Mouse (Mus musculus) c-Kit-positive CD71-positive TER-119-positive erythroid progenitor cells, embryonic 14.5 days (primary cell): ENCODE measurements around the gene Scimp.

Source experiments
- DNase-seq: peaks from one replicate; pipeline ENCODE4 v3.0.0-alpha.2; 2013; ENCODE audit warnings: low spot score

Scimp gene

DNA sequence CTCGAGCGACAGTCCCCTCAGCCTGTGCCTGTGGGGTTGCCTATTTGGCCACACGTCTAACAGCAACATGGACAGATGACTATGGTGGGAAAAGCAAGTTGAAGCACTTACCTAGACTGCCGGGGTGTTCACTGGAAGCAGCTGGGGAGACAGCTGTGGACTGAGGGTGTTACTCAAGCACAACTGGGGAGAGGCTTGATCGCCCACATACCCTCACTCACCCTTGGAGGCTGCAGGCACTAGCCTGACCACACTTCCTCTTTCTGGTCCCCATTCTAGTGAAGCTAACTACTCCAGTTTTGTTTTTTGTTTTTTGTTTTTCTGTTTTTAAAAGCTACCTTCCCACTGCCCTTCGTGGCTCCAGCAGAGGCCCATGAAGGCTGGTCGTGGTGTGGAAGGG, at the start of gene Scimp:
Scimp (minus strand) TSS at position 222 of the 400 bp plus-strand sequence.
- no peak for DNase-seq

DNA sequence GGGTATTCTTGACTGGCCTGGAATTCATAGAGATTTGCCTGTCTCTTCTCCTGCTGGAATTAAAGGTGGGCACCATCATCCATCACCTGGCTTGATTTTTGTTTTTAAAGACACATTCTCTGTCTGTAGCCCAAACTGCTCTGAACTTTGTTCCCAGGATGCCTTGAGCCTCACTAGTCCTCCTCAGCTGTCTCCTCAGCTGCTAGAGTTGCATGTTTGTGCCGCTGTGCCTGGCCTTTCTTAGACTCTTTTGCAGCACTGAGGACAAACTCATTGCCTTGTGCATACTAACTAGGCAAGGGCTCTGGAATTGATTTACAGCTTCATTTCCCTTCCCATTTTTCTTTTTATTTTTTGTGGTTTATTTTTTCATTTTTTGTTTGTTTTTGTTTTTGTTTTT, 48.0 kb upstream of the Scimp start:
- DNase-seq: no peak

DNA sequence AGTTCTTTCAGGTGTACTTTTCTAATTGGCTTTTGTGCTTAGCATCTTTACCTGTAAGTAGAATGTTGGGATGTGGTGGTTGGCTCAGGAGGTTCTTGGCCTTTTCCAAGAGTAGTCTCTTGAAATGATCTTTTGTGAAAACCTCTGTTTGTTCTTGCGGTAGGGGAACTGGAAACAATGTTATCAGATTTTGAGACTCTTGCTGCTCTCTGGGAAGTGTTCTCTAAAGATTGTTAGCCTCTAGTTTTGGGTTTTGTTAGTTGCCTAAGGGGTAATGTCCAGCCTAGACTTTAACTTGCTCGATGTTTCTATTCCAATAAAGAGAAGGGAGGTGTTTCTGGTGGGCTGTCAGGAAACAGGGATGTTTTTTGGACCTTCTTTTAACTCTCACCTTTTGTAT, 33.6 kb upstream of the Scimp start:
- DNase-seq: no peak

DNA sequence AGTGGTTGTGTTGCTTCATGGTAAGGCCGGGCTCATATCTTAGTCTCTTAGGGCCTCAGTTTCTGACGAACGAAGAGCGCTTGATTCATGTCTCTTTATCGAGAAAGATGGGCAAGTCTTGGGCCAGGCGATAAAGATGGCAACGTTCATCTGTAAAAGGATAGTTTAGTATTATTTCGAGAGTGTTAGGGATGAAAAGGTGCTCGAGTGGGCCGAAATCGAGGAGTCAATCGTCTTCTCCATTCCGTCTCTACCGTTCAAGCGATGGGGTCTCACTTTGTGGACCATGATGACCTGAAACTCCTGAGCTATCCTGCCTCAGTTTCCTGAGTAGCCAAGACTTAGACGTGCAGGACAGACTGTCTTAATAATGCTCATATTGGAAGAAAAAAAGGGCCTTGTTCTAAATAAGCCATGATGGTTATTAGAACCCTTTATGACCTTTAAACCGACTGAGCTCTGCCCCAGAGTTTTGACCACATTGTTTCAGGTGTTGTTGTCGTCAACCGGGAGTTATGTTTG, 33.1 kb upstream of the Scimp start:
- no peak for DNase-seq

DNA sequence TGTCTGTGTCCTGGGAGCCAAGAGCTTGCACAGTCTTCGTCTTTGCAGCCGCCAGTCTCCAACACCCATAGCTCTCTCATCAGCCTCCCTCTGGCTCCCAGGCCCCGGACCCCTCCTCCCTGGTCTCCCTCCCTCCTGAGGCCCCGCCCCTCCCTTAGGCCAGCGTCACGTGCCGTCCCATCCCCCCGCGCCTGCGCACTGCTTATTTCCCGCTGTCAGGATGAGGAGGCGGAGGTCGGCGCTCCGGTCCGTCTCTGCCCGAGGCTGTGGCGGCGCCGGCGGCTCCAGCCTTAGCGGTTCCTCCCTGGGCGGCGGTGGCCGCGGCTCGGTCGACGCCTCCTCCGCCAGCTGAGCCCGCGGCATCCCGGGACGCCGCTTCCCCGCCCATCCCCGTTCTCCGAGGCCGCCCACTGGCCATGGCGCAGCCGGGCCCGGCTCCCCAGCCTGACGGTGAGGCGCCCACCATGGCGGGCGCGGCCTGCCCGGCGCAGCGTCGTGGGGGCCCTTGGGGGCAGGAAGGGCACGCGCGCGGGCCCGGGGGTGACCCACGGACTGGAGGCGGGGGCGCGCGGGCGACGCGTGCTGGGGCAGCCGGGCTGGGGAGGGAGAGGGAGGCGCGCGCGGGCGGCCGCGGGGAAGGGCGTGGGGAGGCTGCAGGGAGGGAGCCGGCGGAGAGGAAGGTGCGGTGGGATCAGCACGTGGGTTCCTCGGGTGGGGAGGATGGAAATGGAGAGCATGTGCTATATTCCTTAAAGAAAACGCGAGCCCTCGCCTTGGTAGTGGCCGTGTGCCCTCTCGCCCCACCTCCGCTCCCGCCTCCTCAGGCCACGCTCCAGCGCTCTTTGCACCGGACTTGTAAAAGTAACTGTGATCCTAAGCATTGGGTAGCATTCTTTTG, 32.4 kb upstream of the Scimp start, which contains the start of gene Rabep1:
Rabep1 (plus strand) TSS at position 220 of the 898 bp plus-strand sequence.
- peak; percentile 83 for DNase-seq

DNA sequence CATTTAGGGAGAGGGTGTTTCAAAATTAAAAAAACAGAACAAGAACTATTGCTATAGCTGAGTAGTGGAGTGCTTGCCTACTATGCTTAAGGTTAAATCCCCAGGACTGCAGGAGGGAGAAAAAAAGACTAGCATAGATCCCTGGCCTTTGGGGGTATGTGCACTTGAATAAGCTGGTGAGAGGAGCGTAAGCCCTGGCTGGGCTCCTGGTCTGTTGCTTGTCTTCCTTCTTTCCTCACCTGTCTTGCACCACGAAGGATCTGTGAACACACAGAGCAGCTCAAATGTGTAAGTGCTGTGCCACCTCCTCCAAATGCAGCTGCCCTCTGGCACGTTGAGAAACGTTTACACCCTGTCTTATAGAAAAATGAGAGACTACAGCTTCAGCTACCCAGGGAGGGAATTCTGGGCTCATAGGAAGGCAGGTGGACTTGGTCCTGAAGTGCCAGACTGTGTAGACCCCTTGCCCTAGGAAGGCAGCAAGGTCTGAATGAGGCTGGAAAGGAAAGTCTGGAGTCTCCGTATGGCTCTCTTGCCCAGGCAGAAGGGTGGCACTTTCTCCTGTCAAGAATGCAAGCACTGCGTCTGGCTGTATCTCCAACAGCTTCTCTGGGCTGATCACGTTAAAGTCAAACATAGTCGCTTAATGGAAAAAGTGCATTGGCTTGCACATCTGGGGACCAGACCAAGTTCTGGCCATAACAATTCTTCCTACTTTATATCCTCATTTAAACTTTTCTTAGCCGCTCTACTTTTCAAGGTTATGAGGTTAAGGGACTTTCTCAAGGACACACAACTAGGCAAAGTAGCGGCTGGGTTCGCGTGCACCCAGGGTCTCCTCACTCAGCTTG, 31.5 kb upstream of the Scimp start:
- DNase-seq: no peak

DNA sequence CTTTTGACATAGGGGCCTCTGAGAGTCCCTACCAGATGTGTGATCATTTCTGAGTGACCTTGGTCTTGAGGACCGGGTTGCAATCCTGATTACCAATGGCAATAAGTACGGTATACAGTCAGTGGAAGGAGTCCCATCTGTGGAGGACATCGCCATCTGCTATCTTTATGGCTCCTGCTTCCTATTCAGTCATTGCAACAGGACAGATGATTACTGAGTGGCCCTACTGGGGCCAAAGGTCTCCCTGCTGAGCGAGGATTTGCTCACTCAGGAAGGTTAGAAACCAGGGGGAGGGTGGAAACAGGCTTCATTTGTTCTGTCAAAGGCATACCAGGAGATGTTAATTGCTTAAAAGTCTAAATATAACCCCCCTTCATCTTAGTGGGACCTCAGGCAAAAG, 30.6 kb upstream of the Scimp start:
- DNase-seq: no peak

DNA sequence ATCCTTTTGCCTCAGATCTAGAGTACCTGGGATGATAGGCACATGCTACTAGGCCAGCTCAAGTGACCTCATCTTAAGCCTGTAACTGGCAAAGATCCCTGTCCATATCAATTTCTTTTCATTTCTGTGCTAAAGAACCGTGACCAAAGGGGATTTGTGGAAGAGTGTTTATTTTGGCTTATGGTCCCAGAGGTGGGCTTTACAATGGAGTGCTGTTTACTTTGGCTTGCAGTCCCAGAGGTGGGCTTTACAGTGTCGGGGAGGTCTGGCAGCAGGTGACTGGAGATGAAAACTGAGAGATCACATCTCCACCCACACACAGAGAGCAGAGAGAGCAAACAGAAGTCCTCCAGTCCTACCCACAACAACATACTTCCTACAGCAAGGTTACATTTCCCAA, 26.2 kb upstream of the Scimp start:
- DNase-seq: no peak

DNA sequence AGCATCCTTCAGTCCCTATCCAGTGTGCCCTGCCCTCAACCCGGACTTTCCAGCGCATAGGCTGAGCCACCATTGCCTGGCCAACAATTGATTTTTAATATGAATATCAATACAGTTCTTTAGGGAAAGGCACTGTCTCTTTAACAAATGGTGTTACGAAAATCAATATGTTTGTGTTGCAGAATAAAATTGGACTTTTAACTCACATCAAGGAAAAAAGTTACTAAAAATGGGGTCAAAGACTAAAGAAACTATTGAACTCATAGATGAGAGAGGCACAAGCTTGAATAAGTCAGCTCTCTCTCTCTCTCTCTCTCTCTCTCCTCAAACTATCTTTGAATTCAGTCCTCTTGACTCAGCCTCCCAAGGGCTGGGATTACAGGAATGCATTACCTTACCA, 24.6 kb upstream of the Scimp start:
- no peak for DNase-seq

DNA sequence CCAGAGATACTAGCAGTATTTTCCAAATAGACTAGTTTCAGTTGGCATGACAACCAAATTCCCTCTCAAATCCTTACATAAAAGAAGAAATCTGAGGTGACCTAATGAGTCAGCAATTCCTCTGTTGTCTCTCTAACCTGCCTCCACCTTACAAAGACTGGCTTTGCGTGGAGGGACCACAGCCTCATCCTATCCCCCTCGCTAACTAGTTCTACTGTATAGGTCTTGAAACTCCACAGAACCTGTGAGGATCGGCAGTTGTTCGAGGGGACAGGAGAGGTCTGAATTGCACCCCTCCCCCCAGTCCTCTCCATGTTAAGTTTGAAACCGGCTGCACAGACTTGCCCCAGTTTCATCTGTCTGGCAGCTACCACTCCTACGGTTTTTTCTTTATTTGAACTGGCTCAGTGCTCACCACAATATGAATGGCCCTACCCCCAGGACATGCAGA, 23.0 kb upstream of the Scimp start:
- no peak for DNase-seq

DNA sequence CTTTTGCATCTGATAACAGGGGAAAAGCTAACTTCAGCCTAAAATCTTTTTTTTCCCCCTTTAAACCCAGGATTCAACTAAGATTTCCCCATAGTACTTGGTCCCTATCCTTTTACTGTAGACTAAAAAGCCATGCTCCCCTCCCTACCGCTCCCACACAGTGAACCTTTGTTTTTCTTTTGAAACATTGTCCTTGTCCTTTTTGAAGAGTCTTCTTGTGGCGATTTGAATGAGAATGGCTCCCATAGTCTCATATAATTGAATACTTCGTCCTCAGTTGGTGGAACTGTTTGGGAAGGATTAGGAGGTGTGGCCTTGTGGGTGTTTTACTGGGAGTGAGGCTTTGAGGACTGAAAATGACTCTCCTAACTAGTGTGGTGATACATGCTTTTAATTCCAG, 21.4 kb upstream of the Scimp start:
- DNase-seq: no peak

DNA sequence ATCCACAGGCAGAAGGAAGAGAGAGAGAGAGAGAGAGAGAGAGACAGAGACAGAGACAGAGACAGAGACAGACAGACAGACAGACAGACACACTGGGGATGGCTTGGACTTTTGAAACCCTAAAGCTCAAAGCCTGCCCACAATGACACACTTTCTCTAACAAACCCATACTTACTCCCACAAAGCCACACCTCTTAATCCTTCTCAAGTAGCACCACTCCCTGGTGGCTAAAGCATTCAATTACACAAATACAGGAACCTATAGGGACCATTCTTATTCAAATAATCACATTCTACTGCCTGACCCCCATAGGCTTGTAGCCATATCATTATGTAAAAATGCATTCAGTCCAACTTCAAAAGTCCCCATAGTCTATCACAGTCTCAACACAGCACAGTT, 21.0 kb upstream of the Scimp start:
- no peak for DNase-seq

DNA sequence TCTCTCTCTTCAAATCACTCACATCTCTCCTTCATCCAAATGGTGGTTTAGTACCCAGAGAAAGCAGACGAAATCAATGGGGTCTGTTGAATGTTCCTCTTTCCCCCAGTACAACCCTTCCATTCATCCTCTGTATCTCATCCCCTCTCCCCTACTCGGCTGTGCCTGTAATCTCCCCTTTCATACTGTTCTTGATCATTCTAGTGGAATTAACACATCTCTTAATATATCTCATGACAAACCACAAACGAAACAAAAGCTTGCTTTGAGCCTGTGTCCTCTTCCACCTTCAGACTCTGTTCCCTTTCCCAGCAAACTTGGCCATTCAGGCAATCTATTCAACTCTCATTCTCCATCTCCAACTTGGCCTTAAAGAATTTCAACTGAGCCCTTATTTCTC, 18.8 kb upstream of the Scimp start:
- no peak for DNase-seq

DNA sequence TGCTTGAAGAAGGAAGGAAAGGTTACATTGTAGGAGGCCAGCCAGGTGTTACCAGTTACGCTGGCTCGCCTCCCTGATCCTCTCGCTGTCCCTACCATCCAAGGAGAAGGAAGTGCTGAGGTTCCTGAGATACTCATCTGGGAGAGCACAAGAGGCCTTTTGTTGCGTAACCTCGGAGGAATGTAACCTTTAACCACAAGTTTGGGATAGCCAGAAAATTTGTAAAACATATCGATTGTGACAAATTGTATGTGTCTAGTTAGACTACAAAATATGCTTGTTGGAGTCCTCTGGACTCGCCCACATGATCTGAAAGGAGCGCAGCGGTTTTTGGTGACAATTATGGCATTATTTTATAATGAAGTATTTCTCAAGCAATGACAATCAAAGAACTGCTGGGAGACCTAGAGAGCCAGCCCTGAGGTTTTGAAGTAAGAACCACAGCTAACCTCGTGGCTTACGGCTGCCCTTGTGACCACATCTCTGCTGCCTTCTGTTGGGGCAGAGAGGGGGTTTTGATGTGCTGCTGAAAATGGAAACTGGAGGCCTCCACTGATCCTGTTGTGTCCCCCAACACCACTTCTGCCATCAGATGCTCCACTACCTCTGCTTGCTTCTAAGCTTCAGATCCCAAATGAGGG, 16.7 kb upstream of the Scimp start:
- no peak for DNase-seq

DNA sequence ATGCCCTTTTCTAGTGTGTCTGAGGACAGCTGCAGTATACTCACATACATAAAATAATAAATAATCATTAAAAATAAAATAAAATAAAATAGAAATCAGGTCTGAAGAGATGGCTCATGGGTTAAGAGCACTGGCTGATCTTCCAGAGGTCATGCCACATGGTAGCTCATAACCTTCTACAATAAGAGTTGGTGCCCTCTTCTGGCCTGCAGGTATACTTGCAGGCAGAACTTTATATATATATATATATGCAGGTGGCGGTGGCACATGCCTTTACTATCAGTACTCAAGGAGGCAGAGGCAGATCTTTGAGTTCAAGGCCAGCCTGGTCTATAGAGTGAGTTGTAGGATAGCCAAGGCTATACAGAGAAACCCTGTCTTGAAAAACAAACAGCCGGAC, 13.8 kb upstream of the Scimp start:
- DNase-seq: no peak

DNA sequence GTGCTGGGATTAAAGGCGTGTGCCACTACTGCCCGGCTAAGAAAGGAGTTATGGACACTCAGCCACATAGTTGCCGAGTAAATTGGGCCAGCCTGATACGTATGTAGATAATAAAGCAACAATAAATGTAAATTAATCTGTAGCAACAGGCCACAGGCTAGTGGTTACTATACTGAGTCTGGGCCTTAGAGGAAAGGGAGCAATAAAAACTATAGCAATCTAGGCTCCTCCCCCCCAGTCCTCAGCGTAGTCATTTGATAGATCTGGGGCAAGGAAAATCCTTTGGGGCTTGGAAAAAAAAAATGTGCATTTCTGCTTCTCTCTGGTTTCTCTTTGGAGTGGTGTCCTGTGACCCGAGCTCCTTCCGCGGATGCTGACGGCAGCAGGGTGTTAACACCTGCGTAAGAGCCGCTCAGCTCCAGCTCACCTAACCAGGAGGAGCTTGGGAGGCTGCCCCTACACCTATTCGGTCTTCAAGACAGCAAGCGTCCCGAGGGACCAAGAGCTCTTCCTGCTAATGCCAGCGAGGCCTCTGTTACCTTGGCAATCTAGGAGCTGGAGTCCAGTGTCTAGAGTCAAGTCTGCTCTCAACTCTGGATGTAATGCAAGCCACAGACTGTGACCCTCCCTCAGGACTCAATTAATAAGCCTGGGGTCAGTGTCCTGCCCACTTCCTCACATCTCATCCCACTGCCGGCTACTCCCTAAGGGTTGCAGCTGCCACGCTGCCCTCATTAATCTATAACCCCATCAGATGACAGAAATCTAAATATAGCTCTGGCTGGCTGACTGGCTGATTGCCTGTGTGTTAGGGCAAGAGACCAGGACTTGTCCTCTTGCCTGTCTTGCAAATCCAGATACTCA, 9.6 kb upstream of the Scimp start:
- no peak for DNase-seq

DNA sequence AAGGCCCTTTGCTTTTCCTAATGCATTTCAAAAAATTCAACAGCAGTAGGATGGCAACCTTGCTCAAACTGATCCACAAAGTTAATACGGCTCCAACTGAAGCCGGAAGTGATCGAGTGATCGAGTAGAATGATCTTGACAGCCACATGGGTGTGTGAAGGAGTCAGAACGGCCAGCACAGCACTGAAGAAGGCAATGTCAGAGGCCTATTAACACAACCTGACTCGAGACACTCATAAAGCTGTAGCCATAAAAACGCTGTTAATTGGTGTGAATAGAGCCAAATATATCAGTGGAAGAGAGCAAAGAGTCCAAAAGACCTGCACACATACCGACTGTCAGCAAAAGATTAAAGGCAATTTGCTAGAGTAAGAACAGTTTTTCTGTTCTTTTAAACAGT, 7.7 kb upstream of the Scimp start:
- DNase-seq: no peak

DNA sequence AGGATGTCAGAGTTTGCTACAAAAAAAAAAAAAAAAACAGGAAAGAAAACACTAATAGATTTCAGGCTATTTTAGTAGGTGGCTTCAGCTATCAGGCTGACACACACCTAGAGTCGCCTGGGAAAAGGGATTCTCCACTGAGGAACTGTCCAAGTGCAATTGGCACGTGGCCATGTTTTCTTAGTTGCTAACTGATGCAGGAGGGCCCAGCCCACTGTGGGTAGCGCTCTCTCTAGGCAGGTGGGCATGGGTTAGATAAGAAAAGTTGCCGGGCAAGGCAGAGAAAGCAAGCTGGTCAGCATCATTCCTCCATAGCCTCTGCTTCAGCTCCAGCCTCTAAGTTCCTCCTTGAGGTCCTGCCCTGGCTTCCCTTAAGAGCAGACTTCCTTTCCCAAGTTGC, 4.4 kb upstream of the Scimp start:
- DNase-seq: no peak

DNA sequence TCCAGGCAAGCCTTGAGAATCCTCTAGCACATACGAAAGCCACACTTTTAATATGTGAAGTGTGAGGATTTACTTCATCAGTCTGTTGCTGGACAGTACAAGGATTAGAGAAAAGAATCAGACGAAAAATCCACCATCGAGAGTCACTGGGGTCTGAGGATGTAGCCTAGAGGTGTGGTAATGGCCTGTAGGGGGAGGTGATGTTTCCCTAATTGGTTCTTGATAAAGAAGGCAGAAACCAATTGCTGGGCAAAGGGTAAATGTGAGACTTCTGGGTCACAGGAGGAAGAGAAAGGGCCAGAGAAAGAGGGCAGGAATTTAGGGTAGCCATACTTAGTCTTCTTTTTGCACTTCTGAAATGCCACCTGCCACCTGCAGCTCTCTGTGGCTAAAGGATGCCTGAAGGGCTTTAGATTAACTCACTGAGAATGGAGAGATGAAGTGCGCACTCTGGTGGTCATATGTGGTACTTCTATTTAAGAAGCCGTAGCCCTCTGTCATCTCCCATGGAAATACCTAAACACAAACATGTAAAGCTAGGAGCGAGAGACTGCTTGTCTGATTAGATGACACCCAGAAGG, 3.2 kb upstream of the Scimp start:
- peak; percentile 72 for DNase-seq

DNA sequence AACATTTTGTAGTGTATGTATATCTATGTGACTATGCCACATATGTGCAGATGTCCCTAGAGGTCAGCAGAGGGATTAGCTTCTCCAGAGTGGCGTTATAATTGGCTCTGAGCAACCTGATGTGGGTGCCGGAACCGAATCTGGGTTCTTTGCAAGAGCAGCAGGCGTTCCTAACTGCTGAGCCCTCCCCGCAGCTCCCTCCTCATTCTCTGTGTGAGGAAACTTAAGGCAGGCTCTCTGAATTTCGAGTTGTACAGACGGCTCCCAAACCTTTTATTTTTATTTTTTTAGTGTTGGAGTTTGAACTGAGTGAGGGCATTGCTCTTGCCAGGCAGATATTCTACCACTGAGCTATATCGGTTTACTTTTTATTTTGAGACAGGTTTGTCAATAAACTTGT, 2.7 kb upstream of the Scimp start:
- no peak for DNase-seq
